Mouse (Mus musculus) Patski (cell line): ENCODE measurements around the gene Tnfsf10. TPM values are rescaled to one million over a fixed set of nuclear protein-coding genes. Genes with fewer than 3 reads are reported as not detected.
"Not testable (repeated sequence)": the region's sequence is repeated elsewhere in the genome, so short reads cannot be mapped to it uniquely, and the experiment has no call there.

Experiments used
- ATAC-seq: fragments of 100-300 bp; one replicate; pipeline ENCODE4 v1.8.0; 2021
- CTCF ChIA-PET: fragments of 350-600 bp; sonication (Branson Sonifier 250); formaldehyde crosslinking; loops from one replicate; lab custom pipeline; 2022; ENCODE audit warnings: inconsistent platforms; lab: Charles Lee
- POLR2A ChIA-PET: fragments of 350-600 bp; sonication (Branson Sonifier 250); formaldehyde crosslinking; loops from one replicate; lab custom pipeline; 2022; ENCODE audit warnings: antibody characterized with exemption, inconsistent platforms; lab: Charles Lee
- DNase-seq: peaks from one replicate; pipeline ENCODE4 v3.0.0-alpha.2; 2011; ENCODE audit warnings: low read depth, low spot score
- H3K27me3 ChIP-seq: fragments of 371-371 bp; one replicate; pipeline ENCODE4 v1.5.1; 2021
- CTCF ChIP-seq: fragments of 100-300 bp; IDR thresholded peaks from one replicate; pipeline ENCODE4 v1.5.1; 2021
- in situ Hi-C: fragments of 300-500 bp; cut with MboI; formaldehyde crosslinking; loops from 3 replicates; pipeline ENCODE4 v1.11.1; 2018; ENCODE audit warnings: low pct_unique_long_range_greater_than_20kb, mixed read lengths
- polyA plus RNA-seq: library from polyadenylated mRNA; unstranded; gene quantifications from one replicate; pipeline ENCODE4 v1.2.3, GENCODE M21; 2021

Gene Tnfsf10
- 1.5 TPM for polyA plus RNA-seq

DNA sequence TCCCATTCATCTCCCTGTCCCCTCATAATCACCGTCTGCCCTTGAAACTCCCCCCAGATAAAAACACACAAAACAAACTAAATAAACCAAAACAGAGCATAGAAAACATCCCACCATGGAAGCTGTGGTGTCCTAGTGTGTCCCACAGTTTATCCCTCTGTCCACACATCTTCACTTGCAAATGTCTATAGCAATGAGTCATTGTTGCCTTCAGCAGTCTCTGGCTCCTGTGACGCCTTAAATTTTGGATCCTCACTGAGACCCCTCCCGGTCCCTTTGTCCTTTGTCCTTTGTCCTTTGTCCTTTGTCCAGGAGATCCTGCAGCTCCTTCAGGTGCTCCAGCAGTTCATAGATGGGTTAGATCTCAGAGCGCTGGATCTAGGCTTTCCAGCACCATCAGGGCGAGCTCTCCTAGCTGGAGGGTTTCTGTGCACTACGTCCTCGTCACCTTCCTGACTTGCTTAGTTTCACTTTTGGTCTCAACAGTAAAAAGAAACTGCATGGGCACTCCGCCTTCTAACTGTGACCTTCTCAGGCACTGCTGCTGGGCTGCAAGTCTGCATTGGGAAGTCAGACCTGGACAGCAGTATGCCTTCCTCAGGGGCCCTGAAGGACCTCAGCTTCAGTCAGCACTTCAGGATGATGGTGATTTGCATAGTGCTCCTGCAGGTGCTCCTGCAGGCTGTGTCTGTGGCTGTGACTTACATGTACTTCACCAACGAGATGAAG lies at the start of gene Tnfsf10:
Tnfsf10 (plus strand) TSS at position 470 of the 729 bp plus-strand sequence.
- CTCF ChIA-PET: interaction anchor here (0.9 to 2.2 kb wide), 6 partner anchors 14 to 44 kb away, joined by 3 to 7 read pairs (median 5); no protein-coding TSS in a partner anchor
- no peaks in the 10 kb centered on the region for H3K27me3 ChIP-seq
- POLR2A ChIA-PET: interaction anchor here (0.7 kb wide), 1 partner anchor 9 kb away, joined by 4 read pairs; no protein-coding TSS in a partner anchor
- ATAC-seq (peak; percentile 69), DNase-seq (no peak)
- no peak for TF ChIP-seq CTCF
- in situ Hi-C loops: no loop called here

DNA sequence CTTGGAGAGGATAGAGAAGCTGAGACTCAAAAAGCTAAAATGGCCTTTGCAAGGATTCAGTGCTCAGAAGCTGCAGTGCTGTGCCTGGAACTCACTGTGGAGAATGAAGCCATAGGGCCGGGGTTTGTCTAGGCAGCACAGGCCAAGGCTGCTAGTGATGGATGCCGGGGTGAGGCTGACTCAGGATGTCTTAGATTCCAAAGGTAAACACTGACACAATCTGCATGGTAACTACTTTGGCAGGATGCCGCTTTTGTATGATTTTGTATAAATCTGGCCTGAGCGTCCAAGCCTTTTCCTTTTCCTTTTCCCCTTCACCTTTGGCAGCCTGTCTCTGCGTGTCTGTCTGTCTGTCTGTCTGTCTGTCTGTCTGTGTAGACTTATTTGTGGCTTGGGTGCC lies 49.5 kb upstream of the Tnfsf10 start:
- no peak for ATAC-seq
- TF ChIP-seq CTCF: no peak
- CTCF ChIA-PET: interaction anchor here (0.8 to 0.9 kb wide), 3 partner anchors 71 to 134 kb away, joined by 3 to 4 read pairs (median 3); no protein-coding TSS in a partner anchor
- in situ Hi-C loops: loop anchor here (10.0 kb wide), 1 partner anchor 187 kb away; no protein-coding TSS in a partner anchor
- POLR2A ChIA-PET: no interaction called here
- H3K27me3 ChIP-seq: no peaks in the 10 kb centered on the region
- DNase-seq: no peak

DNA sequence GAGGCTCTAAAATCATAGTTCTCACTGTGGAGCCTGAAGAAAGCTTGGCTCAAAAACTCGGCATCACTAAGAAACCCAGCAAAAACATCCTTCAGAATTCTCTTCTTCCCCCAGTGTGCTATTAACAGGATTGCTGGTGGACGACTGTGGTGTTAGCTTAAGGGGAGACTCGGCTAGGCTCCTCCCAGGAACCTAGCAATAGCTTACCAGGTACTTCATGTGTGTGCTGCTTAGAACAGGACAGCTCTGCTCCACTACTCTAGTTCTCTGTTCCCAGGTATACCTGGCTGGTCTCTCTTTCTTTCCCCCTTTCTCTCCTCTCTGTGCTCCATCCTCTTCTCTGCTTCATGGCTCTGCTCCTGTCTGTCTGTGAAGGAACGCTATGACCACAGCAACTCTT lies 48.9 kb upstream of the Tnfsf10 start:
- DNase-seq (no peak), ATAC-seq (no peak)
- no peaks in the 10 kb centered on the region for H3K27me3 ChIP-seq
- in situ Hi-C loops: loop anchor here (10.0 kb wide), 1 partner anchor 187 kb away; no protein-coding TSS in a partner anchor
- CTCF ChIA-PET: interaction anchor here (0.8 to 0.9 kb wide), 3 partner anchors 71 to 134 kb away, joined by 3 to 4 read pairs (median 3); no protein-coding TSS in a partner anchor
- TF ChIP-seq CTCF: no peak
- POLR2A ChIA-PET: no interaction called here

DNA sequence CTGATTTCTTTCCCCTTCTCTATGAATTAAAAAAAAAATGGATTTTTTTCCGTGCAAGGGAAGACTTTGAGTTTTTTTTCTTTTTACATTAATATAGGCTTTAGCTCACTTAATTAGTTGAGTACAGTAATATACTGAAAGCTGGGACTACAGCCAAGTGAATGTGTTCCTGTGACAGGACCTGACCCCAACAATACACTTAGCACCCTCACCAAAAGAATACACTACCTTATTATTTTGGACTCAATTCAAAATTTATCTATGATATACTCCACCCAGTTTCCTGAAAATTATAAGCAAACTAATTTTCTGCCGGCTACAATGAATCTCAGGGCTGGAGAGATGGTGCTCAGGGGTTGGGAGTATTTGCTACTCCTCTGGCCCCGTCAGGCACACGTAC lies 47.7 kb upstream of the Tnfsf10 start:
- ChIA-PET POLR2A (no interaction called here), CTCF (interaction anchor here (1.7 kb wide), 1 partner anchor 63 kb away, joined by 5 read pairs; no protein-coding TSS in a partner anchor)
- no peak for TF ChIP-seq CTCF
- in situ Hi-C loops: loop anchor here (10.0 kb wide), 1 partner anchor 186 kb away; no protein-coding TSS in a partner anchor
- DNase-seq (no peak), ATAC-seq (no peak)
- no peaks in the 10 kb centered on the region for H3K27me3 ChIP-seq

DNA sequence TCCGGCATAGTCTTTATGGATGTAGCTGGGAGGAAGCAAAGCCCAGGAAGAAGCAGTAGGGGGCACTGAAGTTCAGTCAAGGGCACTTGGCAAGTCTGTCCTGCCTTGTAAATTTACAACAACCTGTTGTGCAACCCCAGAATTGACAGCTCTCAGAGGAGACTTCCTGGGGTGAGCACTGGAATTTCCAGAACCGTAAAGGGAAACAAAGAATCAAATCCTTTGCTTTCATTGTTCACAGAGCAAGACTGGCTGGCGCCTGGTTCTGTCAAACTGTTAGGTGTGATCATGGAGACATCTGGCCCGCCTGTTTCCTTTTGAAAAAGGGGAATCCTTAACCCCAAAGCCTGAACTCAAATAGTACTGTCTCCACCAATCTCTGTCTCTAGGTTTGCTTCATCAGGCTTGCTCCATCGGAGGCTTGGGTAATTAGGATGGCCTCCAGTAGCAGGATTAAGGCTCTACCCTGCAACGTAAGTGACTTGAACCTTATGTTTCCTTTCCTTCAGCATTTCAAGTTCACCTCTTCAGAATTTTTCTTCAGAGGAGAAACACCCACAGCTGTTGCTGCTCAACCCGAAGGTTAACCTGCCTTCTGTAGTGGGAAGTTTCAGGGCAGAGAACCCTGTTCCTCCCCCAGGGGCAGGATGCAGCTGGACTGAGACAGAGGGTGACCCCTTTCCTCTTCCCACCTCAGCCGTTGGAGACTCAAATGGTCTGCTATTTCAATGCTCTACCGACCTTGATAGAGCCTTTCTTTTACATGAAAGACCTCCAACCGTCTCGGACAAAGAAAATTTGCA lies 46.5 kb upstream of the Tnfsf10 start:
- in situ Hi-C loops: loop anchor here (10.0 kb wide), 1 partner anchor 164 kb away; no protein-coding TSS in a partner anchor
- ATAC-seq (peak; percentile 48), DNase-seq (peak; percentile 77)
- H3K27me3 ChIP-seq: no peaks in the 10 kb centered on the region
- peak; percentile 93 for TF ChIP-seq CTCF
- ChIA-PET CTCF (interaction anchor here (0.6 to 1.7 kb wide), 12 partner anchors 9 to 382 kb away, joined by 3 to 12 read pairs (median 4); no protein-coding TSS in a partner anchor), POLR2A (interaction anchor here (0.6 kb wide), 1 partner anchor 833 kb away, joined by 5 read pairs; no protein-coding TSS in a partner anchor)

DNA sequence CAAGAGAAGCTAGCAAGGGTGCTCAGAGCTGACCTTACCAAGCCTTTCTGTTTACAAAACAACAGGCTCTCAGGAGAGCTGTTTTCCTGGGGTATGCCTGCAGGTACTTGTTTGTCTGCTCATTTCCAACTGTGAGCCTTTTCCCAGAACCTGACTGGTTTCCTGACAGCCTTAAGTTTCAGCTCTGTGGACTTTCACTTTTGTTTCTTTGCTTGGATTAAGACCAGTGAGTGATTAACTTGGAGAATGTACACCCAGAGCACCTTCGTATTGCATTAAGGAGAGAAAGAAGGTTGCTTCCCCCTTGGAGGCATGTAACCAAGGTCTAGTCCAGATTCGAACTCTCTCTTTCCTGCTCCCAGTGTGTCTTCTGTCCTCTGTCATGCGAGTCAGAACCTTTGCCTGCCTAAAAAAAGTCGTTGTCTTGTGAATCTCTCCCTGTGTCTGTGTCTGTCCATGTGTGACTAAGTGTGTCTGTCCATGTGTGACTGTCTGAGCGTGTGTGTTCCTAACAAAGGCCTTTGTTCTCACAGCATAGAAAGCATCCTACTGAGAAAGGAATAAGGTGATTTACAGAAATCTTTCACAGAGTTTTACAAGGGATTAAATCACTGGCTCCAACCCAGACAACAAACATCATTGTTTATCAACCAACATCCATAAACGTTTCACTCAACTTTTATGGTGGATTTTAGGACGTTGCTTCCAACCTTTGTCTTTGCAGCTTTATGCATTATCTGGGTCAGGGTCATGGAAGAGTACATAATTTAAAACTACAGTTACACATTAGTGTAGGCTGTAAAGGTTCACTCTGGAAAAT lies 43.7 kb upstream of the Tnfsf10 start:
- POLR2A ChIA-PET: interaction anchor here (0.6 to 1.2 kb wide), 2 partner anchors 157 to 590 kb away, joined by 3 to 4 read pairs; no protein-coding TSS in a partner anchor
- peak; percentile 96 for DNase-seq
- ATAC-seq: peak; percentile 70
- CTCF ChIA-PET: interaction anchor here (0.8 to 1.9 kb wide), 3 partner anchors 27 to 65 kb away, joined by 3 to 6 read pairs (median 5); partner anchors contain the start of gene Tnfsf10
- in situ Hi-C loops: loop anchor here (10.0 kb wide), 1 partner anchor 162 kb away; no protein-coding TSS in a partner anchor
- no peak for TF ChIP-seq CTCF
- no peaks in the 10 kb centered on the region for H3K27me3 ChIP-seq

DNA sequence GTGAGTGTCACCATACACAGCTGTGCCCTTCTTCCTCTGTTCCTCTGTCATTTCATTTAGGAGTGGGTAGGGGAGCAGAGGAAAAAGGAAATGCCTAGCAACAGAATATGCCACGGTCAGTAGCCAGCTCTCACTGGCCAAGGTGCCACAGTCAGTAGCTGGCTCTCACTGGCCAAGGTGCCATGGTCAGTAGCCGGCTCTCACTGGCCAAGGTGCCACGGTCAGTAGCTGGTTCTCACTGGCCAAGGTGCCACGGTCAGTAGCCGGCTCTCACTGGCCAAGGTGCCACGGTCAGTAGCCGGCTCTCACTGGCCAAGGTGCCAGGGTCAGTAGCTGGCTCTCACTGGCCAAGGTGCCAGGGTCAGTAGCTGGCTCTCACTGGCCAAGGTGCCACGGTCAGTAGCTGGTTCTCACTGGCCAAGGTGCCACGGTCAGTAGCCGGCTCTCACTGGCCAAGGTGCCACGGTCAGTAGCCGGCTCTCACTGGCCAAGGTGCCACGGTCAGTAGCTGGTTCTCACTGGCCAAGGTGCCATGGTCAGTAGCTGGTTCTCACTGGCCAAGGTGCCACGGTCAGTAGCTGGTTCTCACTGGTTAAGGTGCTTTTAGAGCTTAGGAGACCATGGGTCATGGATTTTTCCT lies 37.4 kb upstream of the Tnfsf10 start:
- H3K27me3 ChIP-seq, ATAC-seq, CTCF ChIA-PET, DNase-seq: not testable (repeated sequence)
- POLR2A ChIA-PET: interaction anchor here (0.6 kb wide), 1 partner anchor 135 kb away, joined by 5 read pairs; no protein-coding TSS in a partner anchor
- in situ Hi-C loops: loop anchor here (10.0 kb wide), 1 partner anchor 155 kb away; no protein-coding TSS in a partner anchor

DNA sequence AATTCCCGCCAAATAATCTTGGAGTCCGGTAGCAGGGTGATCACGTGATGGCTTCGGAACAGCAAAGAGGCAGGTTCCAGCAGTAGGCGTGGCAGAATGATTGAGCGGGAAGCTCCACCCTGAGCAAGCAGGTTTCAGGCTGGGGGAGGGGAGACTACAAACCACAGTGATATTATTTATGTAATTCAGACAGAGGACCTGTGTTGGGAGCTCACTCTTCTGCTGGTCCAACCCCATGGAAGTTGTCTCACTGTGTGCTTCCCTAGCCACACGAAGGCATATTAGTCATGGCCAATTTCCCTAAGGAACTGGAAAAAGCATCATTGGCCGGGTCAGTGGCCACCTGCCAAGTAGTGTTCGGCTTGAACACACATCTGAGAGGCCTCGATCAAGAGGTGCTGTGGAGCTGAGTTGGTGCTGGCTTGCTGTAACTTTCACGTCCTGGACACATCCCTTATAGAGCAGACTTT lies 36.5 kb upstream of the Tnfsf10 start:
- ChIA-PET CTCF (no interaction called here), POLR2A (no interaction called here)
- ATAC-seq: peak; percentile 87
- in situ Hi-C loops: no loop called here
- H3K27me3 ChIP-seq: no peaks in the 10 kb centered on the region
- peak; percentile 96 for DNase-seq
- no peak for TF ChIP-seq CTCF
